Mouse (Mus musculus) embryo, embryonic 10 days (tissue): ENCODE data around the gene Klc2.

Experiments
- DNase-seq: peaks from one replicate; pipeline ENCODE4 v3.0.0-alpha.2; 2015; ENCODE audit warnings: low spot score

Gene Klc2

GRCm38 (mm10) chr19:5072389-5073019, 45.9 kb downstream of the Klc2 start:
- peak; percentile 81 for DNase-seq

- DNase-seq = peak; percentile 95
These were observed 46.6 kb downstream of the Klc2 start for GRCm38 (mm10) chr19:5071545-5072369.

- DNase-seq = no peak
These were observed 47.3 kb downstream of the Klc2 start for GRCm38 (mm10) chr19:5071077-5071476.

GRCm38 (mm10) chr19:5069978-5070377, 48.4 kb downstream of the Klc2 start:
- no peak for DNase-seq

GRCm38 (mm10) chr19:5069486-5069885, 48.9 kb downstream of the Klc2 start:
- DNase-seq = no peak

- no peak for DNase-seq
These were observed 49.7 kb downstream of the Klc2 start for GRCm38 (mm10) chr19:5068570-5069234.

- peak; percentile 68 for DNase-seq
These were observed 50.3 kb downstream of the Klc2 start, which contains the start of gene Cd248 for GRCm38 (mm10) chr19:5067867-5068569. TSS of gene Cd248 (plus strand) at chr19:5068078.

GRCm38 (mm10) chr19:5067040-5067799, 51.1 kb downstream of the Klc2 start:
- DNase-seq = peak; percentile 25

- DNase-seq = no peak
These were observed 53.3 kb downstream of the Klc2 start for GRCm38 (mm10) chr19:5065104-5065503.

- DNase-seq = peak; percentile 79
These were observed 55.9 kb downstream of the Klc2 start for GRCm38 (mm10) chr19:5062446-5062845.

- no peak for DNase-seq
These were observed 56.3 kb downstream of the Klc2 start for GRCm38 (mm10) chr19:5062041-5062440.

- DNase-seq = no peak
These were observed 57.7 kb downstream of the Klc2 start for GRCm38 (mm10) chr19:5060365-5061330.

GRCm38 (mm10) chr19:5058801-5059771, 59.3 kb downstream of the Klc2 start:
- peak; percentile 74 for DNase-seq

GRCm38 (mm10) chr19:5057876-5058775, 60.2 kb downstream of the Klc2 start:
- DNase-seq = no peak
